Mouse (Mus musculus) brain, embryonic 14.5 days (tissue): ENCODE measurements around the gene Pkdrej.
A peak's percentile ranks its signal among the peaks of the same experiment; 100 is the strongest.

Experiments
- CTCF ChIP-seq: fragments of 200-500 bp; IDR thresholded peaks from 2 replicates; pipeline ENCODE4 v1.5.1; 2012; ENCODE audit warnings: inconsistent platforms, mild to moderate bottlenecking, moderate library complexity, borderline replicate concordance; ENCODE audit not compliant: insufficient read depth, insufficient read length; ENCODE audit errors: extremely low read depth
- POLR2A ChIP-seq: fragments of 200-500 bp; IDR thresholded peaks from 2 replicates; pipeline ENCODE4 v1.6.1; 2012; ENCODE audit warnings: mild to moderate bottlenecking, inconsistent platforms, borderline replicate concordance; ENCODE audit not compliant: poor library complexity, insufficient read depth, insufficient read length, severe bottlenecking; ENCODE audit errors: extremely low read depth

GRCm38 (mm10) chr15:85811535-85812277 lies 9.8 kb downstream of the Pkdrej start, which contains the start of gene Cdpf1:
- TF ChIP-seq CTCF (peak; percentile 14; the same call in 1 of the 2 replicates), POLR2A (peak; percentile 75; the same call in 1 of the 2 replicates)
